Mouse (Mus musculus): Measurements from ENCODE around the gene Ccne1.
A peak's percentile ranks its signal among the peaks of the same experiment; 100 is the strongest.

Ccne1 gene

GRCm38 (mm10) chr7:38093101-38093500, 14.2 kb downstream of the Ccne1 start:
- DNase-seq = no peak

- DNase-seq = no peak
These were observed 17.2 kb downstream of the Ccne1 start for GRCm38 (mm10) chr7:38089930-38090675.

GRCm38 (mm10) chr7:38088456-38088855, 18.9 kb downstream of the Ccne1 start:
- DNase-seq = no peak

- peak; percentile 85 for DNase-seq
These were observed 19.5 kb downstream of the Ccne1 start for GRCm38 (mm10) chr7:38087856-38088255.

GRCm38 (mm10) chr7:38086401-38086800, 20.9 kb downstream of the Ccne1 start:
- DNase-seq = no peak

GRCm38 (mm10) chr7:38085573-38086211, 21.6 kb downstream of the Ccne1 start:
- peak; percentile 49 for DNase-seq

GRCm38 (mm10) chr7:38084778-38085572, 22.4 kb downstream of the Ccne1 start:
- DNase-seq = peak; percentile 99

GRCm38 (mm10) chr7:38082971-38083370, 24.4 kb downstream of the Ccne1 start:
- DNase-seq = no peak

- DNase-seq = no peak
These were observed 30.1 kb downstream of the Ccne1 start for GRCm38 (mm10) chr7:38077189-38077588.

GRCm38 (mm10) chr7:38075487-38075886, 31.8 kb downstream of the Ccne1 start:
- DNase-seq = no peak

- no peak for DNase-seq
These were observed 32.4 kb downstream of the Ccne1 start for GRCm38 (mm10) chr7:38074920-38075319.

- no peak for DNase-seq
These were observed 32.8 kb downstream of the Ccne1 start for GRCm38 (mm10) chr7:38074514-38074913.

GRCm38 (mm10) chr7:38073782-38074181, 33.6 kb downstream of the Ccne1 start:
- DNase-seq = peak; percentile 76

- DNase-seq = peak; percentile 22
These were observed 36.3 kb downstream of the Ccne1 start for GRCm38 (mm10) chr7:38071065-38071464.

- no peak for DNase-seq
These were observed 36.7 kb downstream of the Ccne1 start for GRCm38 (mm10) chr7:38070663-38071062.

- no peak for DNase-seq
These were observed 42.9 kb downstream of the Ccne1 start for GRCm38 (mm10) chr7:38064431-38064830.

GRCm38 (mm10) chr7:38061060-38061970, 46.0 kb downstream of the Ccne1 start:
- peak; percentile 89 for DNase-seq

- no peak for DNase-seq
These were observed 47.6 kb downstream of the Ccne1 start for GRCm38 (mm10) chr7:38059636-38060330.

GRCm38 (mm10) chr7:38059096-38059495, 48.2 kb downstream of the Ccne1 start:
- no peak for DNase-seq

GRCm38 (mm10) chr7:38055996-38056395, 51.3 kb downstream of the Ccne1 start:
- peak; percentile 75 for DNase-seq

- DNase-seq = no peak
These were observed 53.1 kb downstream of the Ccne1 start for GRCm38 (mm10) chr7:38054246-38054645.

Data from right cerebral cortex, adult 18-20 months (tissue).